Mouse (Mus musculus): Measurements from ENCODE around the gene Upk3b. TPM values are rescaled to one million over a fixed set of nuclear protein-coding genes. Genes with fewer than 3 reads are reported as not detected.

Gene Upk3b
- 1 to 10 TPM; 1.2 to 1.4 TPM for total RNA-seq (2023)

DNA sequence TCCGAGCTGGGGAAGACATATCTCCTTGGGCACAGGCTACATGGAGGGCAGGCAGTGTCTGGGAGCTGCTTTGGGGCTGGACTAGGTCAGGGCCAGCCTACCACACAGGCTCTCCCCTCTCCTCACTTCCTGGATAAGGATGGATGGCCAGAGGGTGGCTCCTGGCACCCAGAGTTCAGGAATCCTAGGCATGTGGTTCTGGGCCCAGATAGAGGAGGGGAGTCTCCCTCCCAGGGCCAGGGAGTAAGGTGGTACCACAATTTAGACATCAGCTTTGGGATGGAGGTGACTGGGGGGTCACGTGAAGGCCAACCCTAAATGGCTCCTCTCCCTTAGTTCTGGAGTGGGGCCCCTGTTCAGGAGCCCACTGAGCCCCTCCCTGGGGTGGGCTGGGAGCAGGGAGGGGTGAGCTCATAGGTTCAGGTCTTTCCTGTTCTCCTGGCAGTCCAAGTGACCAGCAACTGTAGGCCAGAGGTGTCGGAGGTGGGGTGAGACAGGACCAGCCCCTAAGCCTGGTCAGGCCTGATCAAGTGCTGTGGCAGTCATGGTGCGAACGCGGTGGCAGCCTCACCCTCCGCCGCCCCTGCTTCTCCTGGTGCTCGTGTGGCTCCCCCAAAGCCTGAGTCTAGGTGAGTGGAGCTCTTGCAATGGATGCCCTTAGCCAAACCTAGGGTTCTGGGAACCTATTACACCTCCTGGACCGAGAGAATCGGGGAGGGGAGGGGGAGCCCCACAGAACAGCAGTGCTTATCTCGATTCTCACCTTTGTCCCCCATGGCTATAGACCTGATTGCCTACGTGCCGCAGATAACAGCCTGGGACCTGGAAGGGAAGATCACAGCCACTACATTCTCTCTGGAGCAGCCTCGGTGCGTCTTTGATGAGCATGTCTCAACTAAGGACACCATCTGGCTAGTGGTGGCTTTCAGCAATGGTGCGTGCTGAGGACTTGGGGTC, at the start of gene Upk3b:
Gene Upk3b (plus strand): TSS at position 239 of the 957 bp plus-strand sequence.

GRCm38 (mm10) chr5:135994725-135995687, 43.3 kb upstream of the Upk3b start, which contains the start of gene Dtx2:
Gene Dtx2 (plus strand): TSS chr5:135994800.

GRCm38 (mm10) chr5:136054301-136055077, 16.2 kb downstream of the Upk3b start, which contains the start of gene Upk3bl:
Gene Upk3bl (plus strand): TSS chr5:136054492.

GRCm38 (mm10) chr5:136083669-136084107, 45.4 kb downstream of the Upk3b start, which contains the start of gene Rasa4:
Gene Rasa4 (plus strand): TSS chr5:136083916.

Other genes with a start within 250 kb of the Upk3b start
- gene Srrm3, start 231.6 kb upstream of the Upk3b start, total RNA-seq (2023), result not detected
- gene Hspb1, start 150.6 kb upstream of the Upk3b start, total RNA-seq (2023), result 1 to 10 TPM; 1.8 to 1.9 TPM
- 100 to 1,000 TPM; 183 to 200 TPM for gene Ywhag, start 103.9 kb upstream of the Upk3b start, total RNA-seq (2023)
- 1 to 10 TPM; 1.7 to 2.4 TPM for gene Ssc4d, start 64.0 kb upstream of the Upk3b start, total RNA-seq (2023)
- gene Zp3, start 58.4 kb upstream of the Upk3b start, total RNA-seq (2023), result not detected
- gene Dtx2, start 43.7 kb upstream of the Upk3b start, total RNA-seq (2023), result 10 to 100 TPM; 24.5 to 26.7 TPM
- gene Upk3bl, start 16.0 kb downstream of the Upk3b start, total RNA-seq (2023), result not detected
- gene Rasa4, start 45.4 kb downstream of the Upk3b start, total RNA-seq (2023), result 100 to 1,000 TPM; 180 to 213 TPM
- gene Polr2j, start 78.1 kb downstream of the Upk3b start, total RNA-seq (2023), result 10 to 100 TPM; 64.1 to 69.2 TPM
- 10 to 100 TPM; 39.1 to 40.0 TPM for gene Lrwd1, start 97.6 kb downstream of the Upk3b start, total RNA-seq (2023)
- gene Alkbh4, start 97.7 kb downstream of the Upk3b start, total RNA-seq (2023), result 10 to 100 TPM; 10.4 to 11.6 TPM
- 10 to 100 TPM; 43.0 to 46.5 TPM for gene Orai2, start 132.2 kb downstream of the Upk3b start, total RNA-seq (2023)
- 10 to 100 TPM; 17.2 to 19.3 TPM for gene Prkrip1, start 160.5 kb downstream of the Upk3b start, total RNA-seq (2023)
- 10 to 100 TPM; 47.1 to 47.7 TPM for gene Sh2b2, start 208.1 kb downstream of the Upk3b start, total RNA-seq (2023)